Mouse (Mus musculus): ENCODE measurements around the gene Xpot. TPM values are rescaled to one million over a fixed set of nuclear protein-coding genes. Genes with fewer than 3 reads are reported as not detected.

Gene Xpot
- polyA plus RNA-seq (2016; fragmentation: Nextera tagmentation; extraction: Ambion mirVana): 59.0 and 63.1 TPM in 2 replicates

DNA sequence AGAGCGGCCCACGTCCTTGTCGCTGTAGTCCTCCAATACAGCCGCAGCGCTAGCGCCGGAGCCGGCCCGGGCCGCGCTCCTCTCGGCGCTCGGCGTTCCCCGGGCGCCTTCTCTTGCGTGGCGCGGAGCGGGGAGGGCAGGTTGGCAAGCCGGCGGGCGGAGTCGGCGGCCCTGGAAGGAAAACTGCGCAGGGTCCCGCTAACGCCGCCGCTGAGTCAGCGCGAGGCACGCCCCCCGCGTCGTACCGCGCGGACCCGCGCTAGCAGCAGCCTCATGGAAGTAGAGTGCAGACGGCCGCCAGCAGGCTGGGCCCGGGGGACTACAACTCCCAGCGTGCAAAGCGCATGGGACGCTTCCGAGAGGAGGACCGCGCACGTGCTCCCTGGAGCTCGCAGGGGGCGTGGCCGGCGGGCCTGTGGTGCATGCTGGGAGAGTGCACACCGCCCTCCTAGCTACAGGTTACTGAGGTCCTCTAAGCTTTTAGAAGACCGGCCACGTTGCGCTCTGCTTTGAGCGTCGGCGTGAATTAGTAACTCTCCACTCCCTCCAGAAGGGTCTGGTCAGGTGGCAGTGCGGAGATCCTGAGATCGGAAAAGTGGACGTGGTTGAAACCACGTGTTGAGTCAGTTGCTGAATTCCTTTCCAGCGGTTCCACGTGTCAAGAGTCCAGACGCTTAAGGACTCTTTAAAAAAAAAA lies at the start of gene Xpot:
Gene Xpot (minus strand): TSS at position 147 of the 697 bp plus-strand sequence.
- Histone ChIP-seq H3K27me3 (no peaks in the 10 kb centered on the region), H3K36me3 (replicated peaks) (peaks cover 13% of the 10 kb centered on the region), H3K4me1 (peaks cover 12% of the 10 kb centered on the region), H3K4me2 (peak within 1 kb of the TSS; percentile 70), H3K27ac (peak within 1 kb of the TSS; percentile 93), H3K9me3 (no peaks in the 10 kb centered on the region), H3K9ac (peak within 1 kb of the TSS; percentile 88), H3K4me3 (replicated peaks) (peak within 1 kb of the TSS; percentile 76)
- under 1% methylated on average over 70 of the region's 70 CpGs for WGBS
- peak; percentile 100 for ATAC-seq (ENCODE audit: low FRiP score)

DNA sequence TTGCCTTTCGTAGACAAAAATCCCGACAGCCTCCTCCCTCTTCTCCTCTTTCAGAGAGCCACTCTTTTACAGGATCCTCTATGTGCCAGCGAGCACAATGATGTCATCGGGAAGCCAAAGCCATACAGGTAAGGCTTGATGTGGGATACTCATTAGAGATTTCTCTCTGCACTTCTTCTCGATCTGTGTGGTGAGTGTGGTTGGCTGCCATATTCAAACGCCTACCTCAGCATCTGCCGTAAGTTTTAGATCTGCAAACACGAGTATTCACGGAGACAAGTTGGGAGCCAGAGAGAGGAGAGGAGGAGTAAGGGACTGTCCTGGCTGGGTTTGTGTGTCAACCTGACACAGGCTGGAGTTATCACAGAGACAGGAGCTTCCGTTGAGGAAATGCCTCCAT lies 43.0 kb upstream of the Xpot start:
- 90% methylated on average over 10 of the region's 10 CpGs for WGBS
- Histone ChIP-seq H3K4me3 (replicated peaks) (no peak overlapping the region), H3K4me2 (no peak overlapping the region), H3K9me3 (no peaks in the 10 kb centered on the region), H3K36me3 (replicated peaks) (no peaks in the 10 kb centered on the region), H3K27ac (no peak overlapping the region), H3K27me3 (no peaks in the 10 kb centered on the region), H3K4me1 (peaks cover 2% of the 10 kb centered on the region; the same call in 1 of the 2 replicates), H3K9ac (no peak overlapping the region)
- no peak for ATAC-seq (ENCODE audit: low FRiP score)

DNA sequence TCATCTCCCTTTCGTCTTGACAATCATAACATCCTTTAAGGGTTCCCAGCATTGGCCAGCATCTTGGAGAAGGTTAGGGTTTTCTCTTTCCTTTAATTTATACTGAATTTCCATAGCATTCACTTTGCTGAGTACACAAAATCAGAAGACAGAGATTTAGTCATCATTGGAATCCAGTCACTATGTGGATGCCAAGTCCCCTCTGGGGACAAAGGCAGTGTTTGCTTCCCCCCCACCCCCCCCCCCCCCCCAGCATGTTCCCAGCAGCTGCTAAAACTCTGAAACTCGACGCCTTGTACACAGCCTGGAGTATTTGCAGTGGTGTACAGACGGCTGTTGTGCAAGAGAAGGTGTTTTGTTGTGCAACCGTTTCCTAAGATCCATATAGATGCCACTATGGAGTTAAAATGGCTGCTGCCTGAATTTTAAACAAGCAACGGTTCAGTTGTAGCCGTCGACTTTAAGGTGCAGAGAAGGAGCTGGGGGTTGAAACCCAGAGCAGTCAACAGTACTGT lies 39.6 kb upstream of the Xpot start:
- no peak for ATAC-seq (ENCODE audit: low FRiP score)
- Histone ChIP-seq H3K27ac (no peak overlapping the region), H3K4me3 (replicated peaks) (no peak overlapping the region), H3K4me2 (no peak overlapping the region), H3K9me3 (no peaks in the 10 kb centered on the region), H3K27me3 (no peaks in the 10 kb centered on the region), H3K36me3 (replicated peaks) (no peaks in the 10 kb centered on the region), H3K9ac (no peak overlapping the region), H3K4me1 (peaks cover 11% of the 10 kb centered on the region; the same call in 1 of the 2 replicates)
- WGBS: 76% methylated on average over 8 of the region's 8 CpGs

DNA sequence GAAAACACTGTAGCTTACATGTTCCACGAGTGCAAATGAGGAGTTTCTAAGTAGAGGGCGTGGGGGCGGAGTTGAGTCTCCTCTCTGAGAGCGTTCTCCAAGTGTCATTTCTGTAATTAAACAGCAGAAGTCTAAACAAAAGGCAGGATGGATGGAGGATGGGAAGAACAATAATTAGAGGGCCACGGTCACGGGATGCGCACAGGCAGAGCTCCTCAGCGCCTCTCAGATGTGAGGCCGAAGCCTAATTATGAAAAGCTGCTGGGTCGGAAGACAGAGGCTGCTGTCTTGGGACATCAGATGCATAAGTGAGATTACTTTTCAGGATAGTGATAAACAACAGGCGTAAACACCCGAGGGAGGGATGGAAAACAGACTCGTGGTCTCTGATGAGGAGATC lies 37.5 kb upstream of the Xpot start:
- Histone ChIP-seq H3K27ac (no peak overlapping the region), H3K27me3 (no peaks in the 10 kb centered on the region), H3K9ac (no peak overlapping the region), H3K4me3 (replicated peaks) (no peak overlapping the region), H3K9me3 (no peaks in the 10 kb centered on the region), H3K36me3 (replicated peaks) (no peaks in the 10 kb centered on the region), H3K4me2 (0 out of 2 replicates have a peak overlapping the region, but pooled peaks have one; percentile 8), H3K4me1 (peaks cover 11% of the 10 kb centered on the region; the same call in 1 of the 2 replicates)
- WGBS: 42% methylated on average over 13 of the region's 13 CpGs
- no peak for ATAC-seq (ENCODE audit: low FRiP score)

- H3K4me3 ChIP-seq (replicated peaks): no peak overlapping the region
- H3K27ac ChIP-seq: no peak overlapping the region
- no peaks in the 10 kb centered on the region for H3K27me3 ChIP-seq
- no peak for ATAC-seq (ENCODE audit: low FRiP score)
- H3K4me2 ChIP-seq: no peak overlapping the region
- H3K4me1 ChIP-seq: peaks cover 11% of the 10 kb centered on the region; the same call in 1 of the 2 replicates
- WGBS: 96% methylated on average over 2 of the region's 2 CpGs
- no peak overlapping the region for H3K9ac ChIP-seq
- H3K36me3 ChIP-seq (replicated peaks): no peaks in the 10 kb centered on the region
- no peaks in the 10 kb centered on the region for H3K9me3 ChIP-seq
These were observed 36.6 kb upstream of the Xpot start for GRCm38 (mm10) chr10:121662711-121663110.

- no peak overlapping the region for H3K27ac ChIP-seq
- no peaks in the 10 kb centered on the region for H3K4me1 ChIP-seq
- H3K4me3 ChIP-seq (replicated peaks): no peak overlapping the region
- no peak for ATAC-seq (ENCODE audit: low FRiP score)
- no peaks in the 10 kb centered on the region for H3K9me3 ChIP-seq
- no peaks in the 10 kb centered on the region for H3K36me3 ChIP-seq (replicated peaks)
- no peak overlapping the region for H3K9ac ChIP-seq
- no peaks in the 10 kb centered on the region for H3K27me3 ChIP-seq
- H3K4me2 ChIP-seq: no peak overlapping the region
- WGBS: 85% methylated on average over 4 of the region's 4 CpGs
These were observed 29.8 kb upstream of the Xpot start for GRCm38 (mm10) chr10:121655907-121656306.

DNA sequence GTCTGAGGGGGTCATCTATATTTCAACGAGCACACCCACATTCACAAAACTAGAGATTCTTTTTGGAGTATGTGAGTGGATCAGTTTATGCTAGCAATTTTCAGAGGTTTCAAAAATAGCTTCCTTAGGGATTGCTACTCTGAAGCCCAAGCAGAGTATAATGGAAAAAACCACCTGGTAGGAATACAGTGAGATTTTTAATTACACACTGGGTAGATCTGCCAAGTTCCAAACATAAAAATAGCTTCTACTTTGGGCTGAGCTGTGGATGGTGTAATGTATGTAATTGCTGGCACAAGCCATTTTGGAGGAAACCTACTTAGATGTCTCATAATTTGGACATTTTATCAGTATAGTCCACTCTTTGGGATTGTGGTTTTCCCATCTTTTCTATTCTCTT lies 26.9 kb upstream of the Xpot start:
- 95% methylated on average over 1 of the region's 1 CpGs for WGBS

DNA sequence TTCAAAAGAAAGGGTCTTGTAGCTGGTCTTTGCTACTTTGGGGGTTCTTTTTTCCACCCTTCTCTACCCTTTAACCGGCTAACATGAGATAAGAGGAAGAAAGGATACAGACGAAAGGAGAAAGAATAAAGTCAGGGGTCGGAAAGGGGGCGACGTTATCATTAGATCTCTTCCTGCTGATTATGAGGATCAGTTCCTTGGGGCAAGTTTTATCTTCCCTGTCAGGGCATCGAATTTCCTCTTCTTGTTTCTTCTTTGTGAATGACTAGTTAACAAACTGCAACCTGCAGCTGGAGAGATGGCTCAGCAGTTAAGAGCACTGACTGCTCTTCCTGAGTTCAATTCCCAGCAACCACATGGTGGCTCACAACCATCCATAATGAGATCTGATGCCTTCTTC lies 20.2 kb upstream of the Xpot start:
- H3K9ac ChIP-seq: no peak overlapping the region
- no peaks in the 10 kb centered on the region for H3K36me3 ChIP-seq (replicated peaks)
- H3K4me1 ChIP-seq: peaks cover 14% of the 10 kb centered on the region
- H3K27ac ChIP-seq: no peak overlapping the region
- ATAC-seq (ENCODE audit: low FRiP score): no peak
- peaks cover 31% of the 10 kb centered on the region for H3K27me3 ChIP-seq
- no peak overlapping the region for H3K4me3 ChIP-seq (replicated peaks)
- WGBS: 79% methylated on average over 6 of the region's 6 CpGs
- H3K9me3 ChIP-seq: no peaks in the 10 kb centered on the region
- H3K4me2 ChIP-seq: no peak overlapping the region

More for the DNA sequence above, 26.9 kb upstream of the Xpot start:
- no peak for ATAC-seq (ENCODE audit: low FRiP score)
- H3K4me2 ChIP-seq: no peak overlapping the region
- no peaks in the 10 kb centered on the region for H3K27me3 ChIP-seq
- no peaks in the 10 kb centered on the region for H3K36me3 ChIP-seq (replicated peaks)
- H3K4me1 ChIP-seq: no peaks in the 10 kb centered on the region
- no peak overlapping the region for H3K9ac ChIP-seq
- H3K9me3 ChIP-seq: no peaks in the 10 kb centered on the region
- H3K4me3 ChIP-seq (replicated peaks): no peak overlapping the region
- no peak overlapping the region for H3K27ac ChIP-seq

DNA sequence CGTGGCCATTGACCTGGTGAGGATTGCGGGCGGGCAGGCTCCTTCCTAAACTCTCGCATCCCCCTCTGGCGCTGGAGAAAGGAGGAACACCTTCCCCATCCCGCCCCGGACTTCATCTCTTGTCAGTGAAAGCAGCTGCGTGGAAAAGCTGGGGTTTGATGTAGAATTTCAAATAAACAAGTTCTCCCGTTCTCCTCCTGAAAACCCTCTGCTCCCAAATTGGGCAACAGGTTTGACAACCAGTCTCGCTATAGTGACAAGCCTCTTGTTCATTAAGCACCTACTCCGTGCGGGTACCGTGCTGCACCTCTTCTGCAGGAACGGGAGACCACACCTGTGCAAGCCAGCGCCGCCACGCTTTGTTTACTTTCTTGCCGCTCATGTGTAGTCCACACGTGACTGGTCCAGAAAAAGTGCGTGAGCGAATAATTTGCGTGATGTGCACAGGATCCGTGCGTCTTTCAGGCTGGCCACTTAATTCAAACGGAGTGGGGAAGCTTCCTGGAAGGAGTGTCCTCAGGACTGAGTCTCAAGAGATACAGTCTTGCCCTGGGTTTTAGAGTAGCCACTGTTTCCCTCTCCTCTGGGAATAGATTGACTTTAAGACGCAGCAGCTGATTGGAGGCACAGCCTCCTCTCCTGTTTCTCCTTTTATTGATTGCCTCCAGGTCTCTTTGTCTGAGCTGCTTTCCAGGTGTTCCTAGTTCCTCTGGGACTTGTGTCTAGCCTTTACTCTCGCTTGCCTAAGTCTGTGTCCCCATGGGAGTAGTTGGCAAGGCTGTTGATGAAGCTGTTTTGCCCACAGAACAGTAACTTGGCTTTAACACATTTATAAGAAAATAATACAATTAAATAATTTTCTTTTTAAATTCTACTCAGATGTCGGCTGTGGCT lies 16.2 kb upstream of the Xpot start:
- H3K27ac ChIP-seq: no peak overlapping the region
- peak; percentile 39; the same call in 1 of the 2 replicates for ATAC-seq (ENCODE audit: low FRiP score)

DNA sequence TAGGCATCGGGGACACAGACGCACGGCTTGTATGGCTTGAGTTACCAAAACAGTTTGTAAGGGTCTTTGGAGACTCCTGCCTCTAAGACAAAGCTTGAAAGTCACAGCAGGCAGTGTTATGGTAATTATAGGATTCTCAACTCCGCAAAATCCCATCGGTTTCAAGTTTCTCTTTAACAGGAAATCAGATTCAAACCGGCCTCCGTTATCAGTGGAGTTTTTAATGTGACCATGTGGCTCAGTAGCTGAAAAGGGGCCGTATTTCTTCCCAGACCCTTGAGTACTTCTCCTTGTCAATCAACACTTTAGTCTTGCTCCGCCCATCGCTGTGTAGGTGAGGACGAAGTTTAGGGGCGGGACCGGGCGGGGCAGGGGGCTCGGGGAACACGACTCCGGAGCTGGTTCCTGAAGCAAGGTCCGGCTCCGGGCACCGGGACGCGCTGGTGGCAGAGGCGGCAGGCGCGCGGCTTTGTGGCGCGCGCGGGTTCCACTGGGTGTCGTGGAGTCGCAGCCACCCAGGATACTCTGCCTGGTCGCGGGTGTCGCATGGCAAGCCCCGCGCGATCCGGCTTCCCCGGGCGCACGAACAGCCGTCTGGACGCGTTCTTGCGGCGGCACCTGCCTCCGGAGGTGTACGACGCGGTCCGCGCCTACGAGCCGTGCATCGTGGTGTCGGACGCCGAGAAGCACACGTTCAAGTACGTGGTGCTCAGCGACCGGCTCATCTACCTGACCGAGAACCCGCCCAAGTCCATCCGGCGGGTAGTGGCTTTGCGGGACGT lies 15.3 kb upstream of the Xpot start, which contains the start of gene D930020B18Rik:
Gene D930020B18Rik (plus strand): TSS at position 317 of the 782 bp plus-strand sequence.
- H3K36me3 ChIP-seq (replicated peaks): no peaks in the 10 kb centered on the region
- under 1% methylated on average over 66 of the region's 69 CpGs for WGBS
- no peaks in the 10 kb centered on the region for H3K9me3 ChIP-seq
- peak; percentile 61; the same call in 1 of the 2 replicates for ATAC-seq (ENCODE audit: low FRiP score)
- peaks cover 47% of the 10 kb centered on the region for H3K27me3 ChIP-seq
- peak within 1 kb of the TSS; percentile 56 for H3K4me3 ChIP-seq (replicated peaks)
- no peak within 1 kb of the TSS for H3K27ac ChIP-seq
- H3K4me2 ChIP-seq: peak within 1 kb of the TSS; percentile 96
- peak within 1 kb of the TSS; percentile 53 for H3K9ac ChIP-seq
- peaks cover 20% of the 10 kb centered on the region for H3K4me1 ChIP-seq

More for the DNA sequence above, 16.2 kb upstream of the Xpot start:
- Histone ChIP-seq H3K9me3 (no peaks in the 10 kb centered on the region), H3K9ac (peak overlapping the region; percentile 53), H3K4me3 (replicated peaks) (peak overlapping the region; percentile 56), H3K27me3 (peaks cover 47% of the 10 kb centered on the region), H3K4me2 (peak overlapping the region; percentile 96), H3K4me1 (peaks cover 20% of the 10 kb centered on the region), H3K36me3 (replicated peaks) (no peaks in the 10 kb centered on the region)
- 4% methylated on average over 28 of the region's 28 CpGs for WGBS

- no peak for ATAC-seq (ENCODE audit: low FRiP score)
- Histone ChIP-seq H3K27me3 (peaks cover 47% of the 10 kb centered on the region), H3K36me3 (replicated peaks) (no peaks in the 10 kb centered on the region), H3K27ac (no peak overlapping the region), H3K9ac (0 out of 2 replicates have a peak overlapping the region, but pooled peaks have one; percentile 53), H3K4me1 (peaks cover 20% of the 10 kb centered on the region), H3K4me2 (peak overlapping the region; percentile 96), H3K4me3 (replicated peaks) (peak overlapping the region; percentile 56), H3K9me3 (no peaks in the 10 kb centered on the region)
- WGBS: 15% methylated on average over 10 of the region's 10 CpGs
These were observed 14.8 kb upstream of the Xpot start for GRCm38 (mm10) chr10:121640944-121641271.
